8 mouse cellular contexts compared by ENCODE assay signal in genomic region chr3:21935571-21936261, GRCm38 (mm10).
A peak's percentile ranks its signal among the peaks of the same experiment; 100 is the strongest.
DNase-seq lines count a peak whose midpoint lies in the region; ATAC-seq lines count a peak whose summit lies in the region.

No protein-coding gene starts in this region.

- peak overlapping the region; percentile 54 for H3K9ac ChIP-seq in hindbrain, embryonic 14.5 days

- H3K27me3 ChIP-seq in hindbrain, embryonic 14.5 days (ENCODE audit: control insufficient read depth, insufficient read depth, low read length): no peaks in the 10 kb centered on the region

- under 1% methylated on average over 24 of the region's 24 CpGs for WGBS in hindbrain, embryonic 14.5 days

- peak overlapping the region; percentile 93 for H3K27ac ChIP-seq in hindbrain, embryonic 14.5 days

- DNase-seq in Muller cell, postnatal 12 days (ENCODE audit: inconsistent ontology term): peak; percentile 98
- DNase-seq in cerebellum, adult 9-11 months: peak; percentile 93
- DNase-seq in frontal cortex, postnatal 14 days (ENCODE audit: low spot score in 2 of 2): peak; percentile 81 to 86
- DNase-seq in hindbrain, embryonic 14.5 days (ENCODE audit: low spot score): peak; percentile 97
- DNase-seq in layer of hippocampus, postnatal 36 days: peak; percentile 86 to 89
- DNase-seq in lung, postnatal 36 days: peak; percentile 98
- peak; percentile 98 for DNase-seq in retina, postnatal 1 day
- peak; percentile 89 to 90 for DNase-seq in urinary bladder, adult 18-20 months (ENCODE audit: low spot score in 2 of 2)

- ATAC-seq in hindbrain, embryonic 14.5 days (ENCODE audit: low FRiP score): peak; percentile 94

- H3K4me3 ChIP-seq in hindbrain, embryonic 14.5 days (replicated peaks; ENCODE audit: low read length): peak overlapping the region; percentile 30

- no peaks in the 10 kb centered on the region for H3K36me3 ChIP-seq in hindbrain, embryonic 14.5 days (replicated peaks; ENCODE audit: control insufficient read depth, insufficient read depth)

- peaks cover 26% of the 10 kb centered on the region for H3K4me1 ChIP-seq in hindbrain, embryonic 14.5 days (replicated peaks; ENCODE audit: control insufficient read depth, insufficient read depth, low read length)

- peak overlapping the region; percentile 56 for H3K4me2 ChIP-seq in hindbrain, embryonic 14.5 days (replicated peaks)

- H3K9me3 ChIP-seq in hindbrain, embryonic 14.5 days (ENCODE audit: control insufficient read depth, low read length): no peaks in the 10 kb centered on the region

Comparison
In these comparisons a context has a peak if more than half of its experiments do, and no peak if none do; other contexts are left out.
1. Peak in every context shown above with its lines: DNase-seq, ATAC-seq, H3K4me3 ChIP-seq and H3K27ac ChIP-seq.